Mouse (Mus musculus) layer of hippocampus, postnatal 14 days (tissue): ENCODE results near the gene Nup153. TPM values are rescaled to one million over a fixed set of nuclear protein-coding genes. Genes with fewer than 3 reads are reported as not detected.
A peak's percentile ranks its signal among the peaks of the same experiment; 100 is the strongest.

Experiments used
- DNase-seq, 2 experiments: peaks; one replicate each; pipeline ENCODE4 v3.0.0; 2021 to 2022; ENCODE audit warnings: low spot score in 2 of 2, mixed read lengths in 1 of 2
- long read RNA-seq, 2 experiments: library from polyadenylated mRNA; stranded (forward); transcript quantifications; one replicate each; pipeline ENCODE4 v2.0.0; 2021
- total RNA-seq, 2 experiments: library from RNA; stranded (reverse); gene quantifications; 2 replicates each; pipeline ENCODE4 v1.2.3; 2021

The Nup153 gene
- total RNA-seq = 10 to 100 TPM; 41.5 to 51.7 TPM
- long read RNA-seq, experiment 1, full-length matches to known transcripts = 3 of 8 reads
- long read RNA-seq, experiment 1, partial matches to known transcripts = 3 of 8 reads
- long read RNA-seq, experiment 1, other reads (novel, unspliced or antisense) = 2 of 8 reads
- long read RNA-seq, experiment 2, full-length matches to known transcripts = 5 of 7 reads
- long read RNA-seq, experiment 2, partial matches to known transcripts = 2 of 7 reads
- long read RNA-seq, experiment 2, other reads (novel, unspliced or antisense) = 0 of 7 reads

- peak; percentile 100 for DNase-seq
Measured at GRCm38 (mm10) chr13:46727837-46728268, at the start of gene Nup153. Nup153 (minus strand) TSS chr13:46727940.

DNA sequence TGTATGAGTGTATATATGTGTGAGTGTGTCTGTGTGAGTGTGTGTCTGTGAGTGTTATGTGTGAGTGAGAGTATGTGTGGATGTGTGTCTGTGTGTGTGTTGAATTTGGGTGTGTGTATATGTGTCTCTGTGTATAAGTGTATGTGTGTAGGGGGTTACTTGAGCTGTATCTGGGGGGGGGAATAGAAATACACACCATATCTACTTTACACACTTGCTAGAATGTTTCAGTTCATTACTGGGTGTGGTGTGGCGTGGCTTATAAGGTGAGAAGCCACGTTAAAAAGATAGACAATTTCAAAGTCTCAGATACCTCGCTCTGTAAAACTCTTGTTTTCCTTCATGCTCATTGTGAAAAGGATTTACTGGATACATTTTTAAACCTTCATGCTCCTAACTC lies 49.7 kb upstream of the Nup153 start:
- DNase-seq = no peak

DNA sequence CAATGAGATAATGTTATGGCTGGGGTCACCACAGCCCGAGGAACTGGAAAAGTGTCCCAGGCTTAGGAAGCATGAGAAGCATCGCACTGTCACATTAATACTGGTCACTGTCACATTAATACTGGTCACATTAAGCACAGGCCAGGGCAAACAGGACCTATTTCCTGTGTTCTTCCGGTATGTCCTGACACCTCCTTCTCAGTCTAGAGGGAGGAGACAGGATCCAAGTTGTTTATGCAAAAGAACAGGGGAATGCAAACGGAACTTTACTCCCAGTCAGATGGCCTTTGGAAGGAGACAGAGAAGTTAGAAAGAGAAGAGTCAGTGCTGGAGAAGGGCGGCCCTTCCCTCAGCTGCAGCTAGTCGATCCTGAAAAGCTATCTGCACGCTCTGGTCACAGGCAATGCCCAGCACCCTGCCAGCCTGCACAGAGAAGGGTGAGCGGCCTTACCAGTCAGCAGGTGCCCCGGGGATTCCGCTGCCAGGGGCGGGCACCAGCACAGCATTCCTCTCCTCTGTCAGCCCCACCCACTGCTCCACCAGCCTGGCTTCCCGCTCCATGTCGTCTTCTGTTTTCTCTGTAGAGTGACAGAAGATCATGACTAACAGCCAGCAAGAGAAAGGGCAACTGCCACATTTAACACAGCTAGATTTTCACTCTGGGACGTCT lies 49.0 kb upstream of the Nup153 start:
- DNase-seq = no peak

GRCm38 (mm10) chr13:46774998-46775397 lies 47.3 kb upstream of the Nup153 start:
- no peak for DNase-seq

- DNase-seq = no peak
Measured at GRCm38 (mm10) chr13:46772581-46772980, 44.8 kb upstream of the Nup153 start.

DNA sequence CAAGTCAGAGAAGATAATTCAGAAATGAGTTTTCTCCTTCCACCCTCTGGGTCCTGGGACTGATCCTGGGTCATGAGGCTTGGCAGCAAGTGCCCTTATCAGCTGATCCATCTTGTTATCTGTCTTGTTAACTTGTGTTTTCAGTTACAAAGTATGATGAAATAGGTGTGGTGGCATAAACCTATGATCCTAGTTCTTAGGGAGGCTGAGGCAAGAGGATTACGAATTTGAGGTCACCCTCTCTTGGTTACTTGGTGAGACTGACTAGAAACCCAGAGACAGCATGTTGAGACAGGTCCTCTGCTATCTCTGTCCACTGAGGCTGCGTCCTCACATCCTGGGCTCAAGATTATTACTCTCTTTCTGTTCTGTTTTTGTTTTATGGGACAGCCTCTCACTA lies 37.6 kb upstream of the Nup153 start:
- no peak for DNase-seq

DNA sequence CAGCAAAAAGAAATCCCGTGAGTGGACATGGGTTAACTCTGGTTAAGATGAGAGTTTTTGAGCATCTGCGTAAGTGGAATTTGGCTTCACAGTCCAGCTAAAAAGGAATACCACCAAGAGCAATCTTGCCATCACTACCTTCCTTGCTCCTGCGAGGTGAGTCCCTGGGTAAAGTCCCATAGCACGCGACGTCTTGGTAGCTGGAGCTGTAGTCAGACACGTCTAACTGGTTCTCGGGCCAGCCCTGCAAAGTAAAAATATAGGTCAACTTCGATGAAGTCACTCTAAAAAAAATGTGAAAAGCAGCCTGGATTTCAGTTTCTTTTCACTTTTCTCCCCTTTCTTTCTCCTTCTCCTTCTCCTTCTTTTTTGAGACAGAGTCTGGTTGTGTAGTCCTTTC lies 35.5 kb upstream of the Nup153 start:
- no peak for DNase-seq

DNA sequence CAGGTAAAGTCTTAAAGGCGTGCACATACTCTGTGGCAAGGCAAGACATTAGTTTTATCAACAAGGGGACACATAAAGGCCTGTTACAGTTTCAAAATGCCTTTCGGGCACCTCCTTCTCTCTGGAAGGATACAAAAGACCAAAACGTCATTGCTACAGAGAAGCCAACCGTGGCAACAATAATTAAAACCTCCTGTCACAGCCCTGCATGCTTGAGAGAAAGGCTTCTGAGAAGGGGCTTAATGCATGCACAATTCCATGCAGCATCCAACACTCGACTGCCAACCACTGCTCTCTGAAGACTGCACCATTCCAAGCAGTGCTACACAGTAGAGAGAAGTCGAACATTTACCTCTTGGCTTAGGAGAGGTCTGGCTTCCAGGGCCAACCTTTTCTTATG lies 33.2 kb upstream of the Nup153 start:
- no peak for DNase-seq

GRCm38 (mm10) chr13:46759281-46759809 lies 31.6 kb upstream of the Nup153 start:
- DNase-seq = no peak

DNA sequence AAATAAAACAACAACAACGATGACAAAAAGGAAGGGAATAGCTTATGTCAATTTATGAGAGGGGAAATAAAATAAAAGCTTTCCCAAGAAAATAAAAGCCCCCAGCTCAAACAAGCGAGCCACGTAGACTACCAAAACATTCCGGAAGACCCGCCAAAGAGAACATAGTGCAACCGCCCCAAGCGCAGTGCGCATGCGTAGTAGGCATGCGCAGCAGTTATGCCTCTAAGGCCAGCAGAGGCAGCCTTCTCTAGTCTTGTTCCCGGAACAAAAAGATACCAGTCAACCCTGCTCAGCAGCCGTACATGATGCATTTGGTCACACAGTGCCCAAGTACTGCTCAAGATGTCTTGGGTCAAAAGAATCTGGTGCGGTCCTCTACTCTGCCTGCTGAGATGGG lies 30.9 kb upstream of the Nup153 start:
- no peak for DNase-seq

DNA sequence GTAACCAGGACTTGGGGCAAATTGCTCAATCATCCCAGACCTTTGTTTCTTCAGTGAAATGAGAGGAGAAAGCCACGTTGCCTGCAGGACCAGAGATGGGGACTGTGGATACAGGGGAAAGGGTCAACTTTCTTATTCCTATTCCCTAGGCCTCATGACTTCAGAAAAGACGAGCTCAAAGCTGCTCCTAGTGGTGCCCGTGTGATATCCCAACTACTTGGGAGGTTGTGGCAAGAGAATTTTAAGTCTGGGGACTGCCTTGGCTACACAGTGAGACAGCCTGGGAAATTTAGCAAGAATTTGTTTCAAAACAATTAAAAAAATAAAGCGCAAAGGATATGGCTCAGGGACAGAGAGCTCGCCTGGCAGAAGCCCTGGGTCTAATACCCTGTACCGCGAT lies 30.2 kb upstream of the Nup153 start:
- DNase-seq = no peak

GRCm38 (mm10) chr13:46753294-46753693 lies 25.6 kb upstream of the Nup153 start:
- DNase-seq = no peak

DNA sequence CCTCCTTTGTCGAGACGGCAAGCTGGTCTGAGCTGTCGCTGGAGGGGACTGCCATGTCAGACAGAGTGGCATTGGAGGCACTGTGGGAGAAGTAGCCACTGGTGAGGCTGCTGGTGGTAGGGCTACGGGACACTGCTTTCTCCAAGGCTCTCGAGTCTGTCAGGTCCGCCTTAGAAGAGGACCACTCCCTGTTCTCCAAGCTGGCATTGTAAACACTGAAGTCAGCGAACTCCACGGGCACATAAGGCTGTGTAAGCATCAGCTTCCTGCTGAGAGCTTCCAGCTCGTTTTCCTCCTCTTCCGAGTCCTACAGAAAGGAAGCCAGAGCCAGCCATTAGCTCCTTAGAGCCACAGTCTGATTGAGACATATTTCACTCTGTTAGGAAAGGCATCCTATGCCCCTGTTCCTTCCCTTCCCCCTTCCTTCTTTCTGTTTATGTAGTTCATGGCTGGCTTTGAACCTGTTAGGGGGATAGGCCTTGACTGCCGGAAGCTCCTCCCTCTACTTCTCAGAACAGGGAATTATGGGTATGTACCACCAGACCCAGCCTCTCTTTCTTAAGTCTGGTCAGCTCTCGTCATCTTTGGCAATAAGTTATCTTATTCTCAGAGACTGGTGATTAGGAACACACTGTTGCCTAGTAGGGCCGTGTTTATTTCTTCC lies 25.0 kb upstream of the Nup153 start:
- DNase-seq = no peak

GRCm38 (mm10) chr13:46748138-46748873 lies 20.6 kb upstream of the Nup153 start:
- no peak for DNase-seq

- no peak for DNase-seq
Measured at GRCm38 (mm10) chr13:46743821-46744220, 16.1 kb upstream of the Nup153 start.

- no peak for DNase-seq
Measured at GRCm38 (mm10) chr13:46742367-46742766, 14.6 kb upstream of the Nup153 start.

GRCm38 (mm10) chr13:46739426-46739825 lies 11.7 kb upstream of the Nup153 start:
- DNase-seq = no peak

DNA sequence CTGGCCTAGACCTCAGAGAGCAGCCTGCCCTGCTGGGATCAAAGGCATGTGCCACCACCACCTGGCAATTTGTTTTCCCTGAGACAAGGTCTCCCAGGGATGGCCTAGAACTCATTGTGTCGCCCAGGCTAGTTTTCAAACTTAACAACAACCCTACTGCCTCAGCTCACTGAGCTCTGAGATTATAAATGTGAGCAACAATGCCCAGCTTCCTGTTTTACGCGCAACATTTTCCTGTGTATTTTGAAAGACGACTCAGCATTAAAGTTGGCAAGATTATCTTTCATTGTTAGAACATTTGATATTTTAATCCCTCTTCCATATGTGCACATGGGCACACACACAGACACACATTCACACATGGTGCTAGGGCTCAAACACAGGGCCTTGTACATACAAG lies 9.7 kb upstream of the Nup153 start:
- DNase-seq = no peak

DNA sequence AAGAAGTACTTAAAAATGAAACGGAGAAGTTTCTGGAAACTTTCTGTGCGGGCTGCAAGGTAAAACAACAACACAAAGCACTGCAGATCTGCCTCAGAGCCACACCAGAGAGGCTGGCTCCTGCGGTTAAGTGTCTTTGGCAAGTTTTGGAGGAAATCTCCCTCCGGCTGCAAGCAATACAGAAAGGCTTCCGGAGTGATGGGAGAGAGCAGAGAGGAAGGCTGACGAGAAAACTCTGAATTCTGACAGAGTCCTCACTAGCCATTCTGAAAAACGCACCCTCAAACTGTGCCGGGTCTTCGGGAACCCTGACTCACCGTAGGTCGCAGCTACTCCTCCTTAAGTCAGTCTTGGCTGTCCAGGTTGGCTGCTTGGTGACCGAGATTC lies 8.7 kb upstream of the Nup153 start:
- DNase-seq = no peak

GRCm38 (mm10) chr13:46735808-46736478 lies 8.2 kb upstream of the Nup153 start:
- DNase-seq = peak in 1 of 2 experiments; percentile 20
